Mouse (Mus musculus) brain, embryonic 14.5 days (tissue): ENCODE results near the gene Megf11. TPM values are rescaled to one million over a fixed set of nuclear protein-coding genes. Genes with fewer than 3 reads are reported as not detected.

Experiments
- DNase-seq: peaks from one replicate; pipeline ENCODE4 v3.0.0-alpha.2; 2011; ENCODE audit warnings: low read depth
- CTCF ChIP-seq: fragments of 200-500 bp; IDR thresholded peaks from 2 replicates; pipeline ENCODE4 v1.5.1; 2012; ENCODE audit warnings: inconsistent platforms, mild to moderate bottlenecking, moderate library complexity, borderline replicate concordance; ENCODE audit not compliant: insufficient read depth, insufficient read length; ENCODE audit errors: extremely low read depth
- POLR2A ChIP-seq: fragments of 200-500 bp; IDR thresholded peaks from 2 replicates; pipeline ENCODE4 v1.6.1; 2012; ENCODE audit warnings: mild to moderate bottlenecking, inconsistent platforms, borderline replicate concordance; ENCODE audit not compliant: poor library complexity, insufficient read depth, insufficient read length, severe bottlenecking; ENCODE audit errors: extremely low read depth
- polyA plus RNA-seq: library from polyadenylated mRNA; depleted of rRNA; stranded (reverse); fragments of >200 nt; gene quantifications from 2 replicates; pipeline ENCODE4 v1.2.3, GENCODE M21; 2012

The Megf11 gene
- polyA plus RNA-seq, 1 experiment, result 16.5 TPM

DNA sequence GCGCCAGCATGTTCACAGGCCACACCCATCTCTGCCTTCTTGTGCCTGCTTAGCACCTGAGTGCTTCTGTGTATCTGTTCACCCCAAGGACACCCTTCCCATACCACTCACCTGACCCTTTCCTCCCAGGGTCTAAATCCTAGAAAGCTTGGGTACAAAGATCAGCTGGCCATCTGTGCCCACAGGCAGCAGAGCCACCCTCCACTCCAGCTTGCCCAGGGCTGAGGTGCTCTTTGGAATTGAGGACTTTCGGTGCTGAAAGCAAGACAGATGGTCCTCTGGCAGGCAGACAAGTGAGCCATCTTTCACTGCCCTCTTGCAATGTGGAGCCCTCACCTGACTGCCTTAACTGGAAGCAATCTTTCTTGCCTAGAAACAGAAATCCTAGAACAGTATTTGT, 251.5 kb downstream of the Megf11 start:
- TF ChIP-seq CTCF (no peak), POLR2A (no peak)
- DNase-seq, result no peak

DNA sequence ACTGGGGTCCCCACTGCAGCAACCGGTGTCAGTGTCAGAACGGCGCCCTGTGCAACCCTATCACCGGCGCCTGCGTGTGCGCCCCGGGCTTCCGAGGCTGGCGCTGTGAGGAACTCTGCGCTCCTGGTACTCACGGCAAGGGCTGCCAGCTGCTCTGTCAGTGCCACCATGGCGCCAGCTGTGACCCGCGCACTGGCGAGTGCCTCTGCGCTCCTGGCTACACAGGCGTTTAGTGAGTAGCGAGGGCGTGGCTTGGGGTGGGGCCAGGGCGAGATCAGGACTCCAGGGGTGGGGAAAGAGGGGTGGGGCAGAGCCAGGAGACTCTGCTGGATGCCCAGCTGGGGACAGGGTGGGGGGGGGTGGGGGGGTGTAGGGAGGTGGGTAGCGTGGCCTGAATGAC, 252.8 kb downstream of the Megf11 start:
- TF ChIP-seq POLR2A (no peak), CTCF (no peak)
- peak; percentile 63 for DNase-seq

DNA sequence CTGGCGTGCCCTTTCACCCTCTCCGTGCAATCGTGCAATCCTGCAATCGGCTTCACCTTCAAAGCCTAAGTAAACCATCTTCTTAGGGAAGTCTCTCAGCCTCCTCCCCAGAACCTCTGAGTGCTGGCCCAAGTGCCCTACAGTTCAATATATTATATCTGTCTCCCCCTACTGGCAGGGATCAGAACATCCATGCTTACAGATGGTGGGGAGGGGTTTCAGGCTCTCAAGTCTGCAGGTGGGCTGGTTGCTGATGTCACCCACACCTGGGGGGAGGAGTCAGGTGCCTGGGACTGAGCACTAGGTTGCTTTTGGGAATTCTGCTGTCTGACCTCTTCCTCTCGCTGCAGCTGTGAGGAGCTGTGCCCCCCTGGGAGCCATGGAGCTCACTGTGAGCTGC, 254.2 kb downstream of the Megf11 start:
- TF ChIP-seq POLR2A (no peak), CTCF (peak; percentile 74; the same call in 1 of the 2 replicates)

DNA sequence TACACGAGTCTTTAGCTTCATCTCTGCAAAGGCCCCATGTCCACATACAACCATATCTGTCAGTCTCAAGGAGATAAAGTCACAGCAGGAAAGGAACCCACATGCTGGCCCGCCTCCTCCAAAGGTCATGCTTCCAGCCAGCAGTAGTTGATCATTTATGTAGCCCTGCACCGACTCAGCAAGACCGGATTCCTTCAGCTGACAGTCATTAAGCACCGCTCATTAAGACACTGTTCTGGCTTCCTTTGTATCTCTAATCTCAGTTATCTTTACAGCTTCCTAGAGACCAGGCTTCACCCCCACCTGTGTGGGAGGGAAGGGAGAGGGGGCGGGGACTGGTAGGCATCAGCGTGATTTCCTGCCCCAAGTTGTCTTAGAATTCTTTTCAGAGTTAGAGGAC, 258.7 kb downstream of the Megf11 start:
- DNase-seq, result no peak
- no peak for TF ChIP-seq POLR2A
- no peak for TF ChIP-seq CTCF

More for the DNA sequence above, 254.2 kb downstream of the Megf11 start:
- DNase-seq, result peak; percentile 80

DNA sequence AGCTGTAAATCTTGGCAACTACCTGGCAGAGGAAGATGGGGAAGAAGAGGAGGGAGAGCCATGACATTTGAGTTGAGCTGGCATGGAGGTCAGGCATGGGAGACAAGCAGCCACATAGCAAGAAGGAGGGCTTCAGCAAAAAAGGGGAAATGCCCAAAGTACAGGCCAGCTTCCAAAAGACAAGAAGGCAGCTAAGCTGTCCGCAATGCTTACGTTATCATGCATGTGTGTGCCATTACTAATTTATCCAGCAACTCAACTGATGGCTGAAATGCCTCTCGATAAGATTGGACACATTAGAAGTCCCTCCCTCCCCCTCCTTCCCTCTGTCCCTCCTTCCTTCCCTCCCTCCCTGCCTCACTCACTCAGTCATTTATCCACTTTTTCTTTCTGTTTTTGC, 260.0 kb downstream of the Megf11 start:
- TF ChIP-seq POLR2A (no peak), CTCF (no peak)
- no peak for DNase-seq

DNA sequence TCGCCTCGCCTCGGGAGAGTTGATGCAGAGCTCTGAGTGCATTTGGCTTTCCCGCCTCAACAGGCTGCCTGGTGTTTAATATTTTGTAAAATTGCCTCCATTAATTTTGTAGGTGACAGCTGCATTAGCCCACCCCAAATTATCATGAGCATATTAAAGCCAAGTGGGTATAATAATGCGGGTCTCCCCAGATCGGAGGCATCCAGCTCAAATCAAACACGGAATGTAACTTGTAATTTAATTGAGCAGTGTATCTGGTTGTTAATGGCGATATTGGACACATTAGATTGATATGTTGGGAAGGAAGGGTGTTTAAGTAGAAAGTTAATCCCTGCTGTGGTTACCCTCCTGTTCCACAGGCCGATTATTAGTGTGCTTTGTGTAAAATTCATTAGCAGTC, 264.0 kb downstream of the Megf11 start:
- TF ChIP-seq POLR2A (no peak), CTCF (no peak)
- no peak for DNase-seq

DNA sequence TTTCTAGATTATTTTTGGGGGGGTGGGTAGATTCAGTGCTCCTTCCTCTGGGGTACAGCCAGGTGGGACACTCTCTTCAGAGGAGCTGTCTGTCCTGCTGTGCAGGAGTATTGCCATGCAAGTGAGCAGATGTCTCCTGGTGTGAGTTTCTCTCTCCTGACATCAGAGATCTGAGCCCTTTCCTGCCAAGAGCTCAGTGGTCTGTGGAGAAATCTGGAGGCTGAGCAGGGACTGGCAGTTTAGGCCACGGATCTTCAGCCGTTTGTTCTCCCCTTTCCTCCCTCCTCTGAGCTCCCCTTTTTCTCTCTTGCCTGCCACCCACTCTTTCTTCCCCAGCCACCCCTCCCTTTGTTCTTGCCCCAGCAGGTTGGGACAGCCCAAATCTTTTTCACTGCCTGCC, 264.5 kb downstream of the Megf11 start:
- TF ChIP-seq CTCF (no peak), POLR2A (no peak)
- DNase-seq, result no peak

DNA sequence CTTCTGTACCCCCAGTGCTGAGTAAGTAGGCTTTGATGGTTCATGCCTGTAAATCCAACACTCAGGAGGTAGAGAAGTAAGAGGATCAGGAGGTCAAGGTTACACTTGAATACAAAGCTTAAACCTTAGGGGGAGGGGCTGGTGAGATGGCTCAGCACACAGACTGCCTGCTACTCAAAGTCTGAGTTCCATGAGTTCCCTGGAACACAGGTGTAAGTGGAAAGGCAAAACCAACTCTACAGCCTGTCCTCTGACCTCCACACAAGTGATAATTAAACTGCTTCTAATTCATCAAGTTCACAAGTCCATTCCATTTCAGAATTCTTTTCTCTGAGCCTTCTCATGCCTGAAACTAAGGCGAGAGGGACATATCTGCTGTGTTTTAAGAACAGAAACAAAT, 265.8 kb downstream of the Megf11 start:
- TF ChIP-seq CTCF, result no peak
- no peak for TF ChIP-seq POLR2A
- DNase-seq, result no peak

DNA sequence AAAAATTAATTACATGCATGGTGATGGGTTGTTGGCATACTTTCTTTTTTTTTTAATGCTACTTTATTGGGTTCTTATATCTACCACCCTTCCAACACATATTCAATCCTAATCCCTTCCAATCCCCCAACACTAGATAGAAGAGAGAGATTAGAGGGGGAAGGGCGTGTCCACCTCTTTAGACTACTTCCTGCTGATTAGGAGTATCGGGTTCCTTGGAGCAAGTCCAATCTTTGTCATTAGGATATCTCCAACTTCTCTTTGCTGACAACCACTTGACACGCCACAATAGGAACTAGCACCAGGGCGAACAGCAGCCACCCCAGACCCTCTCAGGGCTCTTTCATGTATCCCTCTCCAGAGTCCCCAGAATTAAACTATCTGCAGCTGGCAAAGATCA, 266.3 kb downstream of the Megf11 start:
- TF ChIP-seq CTCF (no peak), POLR2A (no peak)
- DNase-seq, result no peak

DNA sequence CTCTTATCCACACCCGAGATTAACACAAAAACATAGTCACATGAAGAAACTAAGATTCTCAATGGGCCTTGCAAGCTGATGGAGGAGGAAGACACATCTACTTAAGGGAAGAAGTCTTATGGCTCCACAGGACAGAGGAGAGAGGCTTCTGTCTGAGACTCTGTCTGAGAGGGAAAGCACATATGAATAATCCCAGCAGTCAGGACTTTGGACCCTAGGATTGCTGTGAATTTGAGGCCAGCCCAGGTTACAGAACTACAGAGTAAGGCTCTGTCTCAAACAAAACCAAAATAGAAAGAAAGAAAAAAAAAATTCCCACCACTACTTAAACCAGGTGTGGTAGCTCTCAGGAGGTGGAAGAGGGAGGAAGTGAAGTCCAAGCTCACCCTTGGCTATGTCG, 266.7 kb downstream of the Megf11 start:
- no peak for TF ChIP-seq POLR2A
- TF ChIP-seq CTCF, result no peak
- DNase-seq, result no peak

DNA sequence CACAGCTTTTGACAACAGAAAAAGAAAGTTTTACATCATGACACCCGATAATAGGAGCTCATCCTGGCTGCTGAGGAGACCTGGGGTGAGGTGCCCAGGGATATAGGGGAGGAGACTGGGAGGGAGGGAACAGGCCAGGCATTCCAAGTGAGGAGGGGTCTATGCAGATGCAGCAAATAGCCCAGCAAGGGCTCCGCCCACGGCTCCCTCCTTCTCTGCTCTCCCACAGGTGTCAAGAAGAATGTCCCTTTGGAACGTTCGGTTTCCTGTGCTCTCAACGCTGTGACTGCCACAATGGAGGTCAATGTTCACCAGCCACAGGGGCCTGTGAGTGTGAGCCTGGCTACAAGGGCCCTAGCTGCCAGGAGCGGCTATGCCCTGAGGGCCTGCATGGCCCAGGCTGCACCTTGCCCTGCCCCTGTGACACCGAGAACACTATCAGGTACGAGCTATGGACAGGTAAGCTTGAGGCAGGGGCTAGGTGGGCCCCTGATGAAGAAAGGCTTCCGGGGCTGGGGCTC, 267.5 kb downstream of the Megf11 start:
- DNase-seq, result no peak
- no peak for TF ChIP-seq CTCF
- no peak for TF ChIP-seq POLR2A

DNA sequence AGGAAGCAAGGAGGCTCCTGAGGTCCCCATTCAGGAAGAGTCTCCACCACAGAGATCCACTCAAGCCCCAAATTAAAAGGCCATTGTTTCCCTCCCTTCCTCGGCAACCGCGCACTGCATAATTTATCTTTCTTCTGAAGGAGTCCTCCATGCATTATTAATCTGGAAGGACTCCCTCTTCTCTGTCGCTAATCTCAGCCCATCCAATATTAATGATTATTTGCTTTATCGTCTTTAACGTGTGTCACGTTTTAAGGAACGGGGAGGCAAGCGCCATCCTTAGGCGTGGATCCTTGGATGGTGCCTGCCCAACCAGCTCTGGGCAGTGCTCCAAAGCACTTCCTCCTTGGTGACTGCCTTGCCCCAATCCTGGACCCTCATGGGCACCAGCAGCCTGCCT, 269.3 kb downstream of the Megf11 start:
- no peak for DNase-seq
- TF ChIP-seq CTCF (no peak), POLR2A (no peak)
